ENCODE assay signal across 9 mouse cellular contexts in the genomic region with DNA sequence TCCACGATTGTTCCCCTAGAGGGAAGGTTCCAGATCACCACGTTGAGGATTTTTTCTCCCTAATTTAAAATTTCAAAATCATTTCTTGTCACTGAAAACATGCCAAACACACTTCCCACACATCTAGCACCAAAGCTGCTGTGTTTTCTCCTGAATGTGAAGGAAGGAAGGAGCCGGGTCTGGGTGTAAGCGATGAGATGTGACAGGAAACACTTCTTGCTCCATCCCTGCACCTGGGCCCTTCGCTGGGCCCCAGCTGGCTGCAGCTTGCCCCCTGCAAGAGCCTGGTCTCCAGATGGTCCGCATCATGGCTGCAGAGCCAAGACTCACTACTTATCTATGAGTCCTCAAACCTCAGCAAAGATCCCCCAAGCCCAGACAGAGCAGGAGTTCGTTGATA.
DNase-seq lines count a peak whose midpoint lies in the region; ATAC-seq lines count a peak whose summit lies in the region.
"Had no signal": no experiment of that assay in that cellular context is flagged by ENCODE, and none has a peak within 500 bp of the region (broad histone marks: within the 10 kb centered on the region; RNA-seq: fewer than 3 reads in every experiment).

No protein-coding gene starts in this region.

- peaks cover 21% of the 10 kb centered on the region for H3K4me1 ChIP-seq in kidney, embryonic 16.5 days (ENCODE audit: insufficient read depth, low read length)
- H3K4me1 ChIP-seq in midbrain, embryonic 16.5 days (ENCODE audit: control insufficient read depth, insufficient read depth, low read length) = peaks cover 28% of the 10 kb centered on the region

- H3K9me3 ChIP-seq in kidney, embryonic 16.5 days (ENCODE audit: low read length) = no peaks in the 10 kb centered on the region
- H3K9me3 ChIP-seq in midbrain, embryonic 16.5 days (replicated peaks; ENCODE audit: control insufficient read depth, low read length, poor library complexity, severe bottlenecking) = no peaks in the 10 kb centered on the region

- H3K27me3 ChIP-seq in kidney, embryonic 16.5 days (ENCODE audit: insufficient read depth, low read length) = no peaks in the 10 kb centered on the region
- no peaks in the 10 kb centered on the region for H3K27me3 ChIP-seq in midbrain, embryonic 16.5 days (ENCODE audit: control insufficient read depth, insufficient read depth, low read depth, low read length)

- DNase-seq in kidney, adult 9 months = no peak
- peak; percentile 61 to 62 for DNase-seq in heart, adult 9 months (ENCODE audit: low spot score in 2 of 2)
- DNase-seq in layer of hippocampus, postnatal 25 days (ENCODE audit: extremely low spot score in 1 of 2, low spot score in 1 of 2) = peak; percentile 29 to 47
- DNase-seq in thymus, postnatal 10 days (ENCODE audit: low spot score in 2 of 2) = no peak
- DNase-seq in testis, postnatal 10 days (ENCODE audit: low spot score) = no peak
- DNase-seq in urinary bladder, postnatal 25 days (ENCODE audit: low spot score) = no peak

- WGBS in kidney, embryonic 16.5 days = 49% methylated on average over 7 of the region's 7 CpGs
- WGBS in midbrain, embryonic 16.5 days = 76% methylated on average over 7 of the region's 7 CpGs

- no peaks in the 10 kb centered on the region for H3K36me3 ChIP-seq in kidney, embryonic 16.5 days (ENCODE audit: insufficient read depth, low read length)
- 0 out of 2 replicates have a peak, but pooled peaks cover 2% of the 10 kb centered on the region for H3K36me3 ChIP-seq in midbrain, embryonic 16.5 days (ENCODE audit: control insufficient read depth, insufficient read depth, low read length)

- H3K4me2 ChIP-seq in kidney, embryonic 16.5 days (replicated peaks; ENCODE audit: low read depth, low read length) = no peak overlapping the region
- H3K4me2 ChIP-seq in midbrain, embryonic 16.5 days (ENCODE audit: low read length) = no peak overlapping the region

- no peak for ATAC-seq in kidney, embryonic 16.5 days (ENCODE audit: low FRiP score, low TSS enrichment)
- ATAC-seq in midbrain, embryonic 16.5 days = no peak

- H3K4me3 ChIP-seq in kidney, embryonic 16.5 days (ENCODE audit: low read length) = no peak overlapping the region
- H3K4me3 ChIP-seq in midbrain, embryonic 16.5 days (ENCODE audit: low read depth, low read length) = no peak overlapping the region
- H3K4me3 ChIP-seq: erythroblast, embryonic 14.5 days had no signal

- H3K27ac ChIP-seq in kidney, embryonic 16.5 days (ENCODE audit: low read length) = peak overlapping the region; percentile 73
- peak overlapping the region; percentile 59; the same call in 1 of the 2 replicates for H3K27ac ChIP-seq in midbrain, embryonic 16.5 days (ENCODE audit: low read length)

- H3K9ac ChIP-seq in kidney, embryonic 16.5 days (replicated peaks; ENCODE audit: low read length) = no peak overlapping the region
- no peak overlapping the region for H3K9ac ChIP-seq in midbrain, embryonic 16.5 days (ENCODE audit: low read depth, low read length)

Comparison
In these comparisons a context has a peak if more than half of its experiments do, and no peak if none do; other contexts are left out.
1. DNase-seq: peak in heart, adult 9 months (2 of 2) and layer of hippocampus, postnatal 25 days (2 of 2); none in kidney, adult 9 months (single experiment), thymus, postnatal 10 days (0 of 2), testis, postnatal 10 days (single experiment) and urinary bladder, postnatal 25 days (single experiment).